ENCODE assay signal across 20 mouse cellular contexts in genomic region chr6:143066859-143067258, GRCm38 (mm10). TPM values are rescaled to one million over a fixed set of nuclear protein-coding genes. Genes with fewer than 3 reads are reported as not detected.
A peak's percentile ranks its signal among the peaks of the same experiment; 100 is the strongest.
DNase-seq lines count a peak whose midpoint lies in the region; ATAC-seq lines count a peak whose summit lies in the region.
"Had no signal": no experiment of that assay in that cellular context is flagged by ENCODE, and none has a peak within 500 bp of the region (broad histone marks: within the 10 kb centered on the region; RNA-seq: fewer than 3 reads in every experiment).

No protein-coding gene starts in this region.

- ATAC-seq in liver, embryonic 15.5 days (ENCODE audit: insufficient read depth) = no peak
- ATAC-seq in intestine, embryonic 15.5 days = no peak
- ATAC-seq: forebrain, embryonic 16.5 days; intestine, embryonic 16.5 days; midbrain, embryonic 13.5 days had no signal

- H3K9ac ChIP-seq in liver, embryonic 15.5 days = 0 out of 2 replicates have a peak overlapping the region, but pooled peaks have one; percentile 25
- no peak overlapping the region for H3K9ac ChIP-seq in intestine, embryonic 15.5 days
- H3K9ac ChIP-seq: embryonic facial prominence, embryonic 13.5 days; heart, embryonic 12.5 days; hindbrain, embryonic 12.5 days; midbrain, embryonic 13.5 days; neural tube, embryonic 15.5 days had no signal

- peak overlapping the region; percentile 64 for H3K27ac ChIP-seq in liver, embryonic 15.5 days (replicated peaks)
- no peak overlapping the region for H3K27ac ChIP-seq in intestine, embryonic 15.5 days
- H3K27ac ChIP-seq: embryonic facial prominence, embryonic 13.5 days; hindbrain, embryonic 12.5 days; midbrain, embryonic 13.5 days; neural tube, embryonic 15.5 days had no signal

- peaks cover 27% of the 10 kb centered on the region for H3K36me3 ChIP-seq in liver, embryonic 15.5 days (replicated peaks)
- no peaks in the 10 kb centered on the region for H3K36me3 ChIP-seq in intestine, embryonic 15.5 days
- H3K36me3 ChIP-seq: heart, embryonic 12.5 days had no signal

- no peaks in the 10 kb centered on the region for H3K9me3 ChIP-seq in liver, embryonic 15.5 days (replicated peaks)
- no peaks in the 10 kb centered on the region for H3K9me3 ChIP-seq in intestine, embryonic 15.5 days
- H3K9me3 ChIP-seq: embryonic facial prominence, embryonic 13.5 days; heart, embryonic 12.5 days; hindbrain, embryonic 12.5 days; midbrain, embryonic 13.5 days; neural tube, embryonic 15.5 days had no signal

- no peaks in the 10 kb centered on the region for H3K27me3 ChIP-seq in liver, embryonic 15.5 days
- H3K27me3 ChIP-seq in intestine, embryonic 15.5 days (replicated peaks) = no peaks in the 10 kb centered on the region
- H3K27me3 ChIP-seq: CH12.LX; embryonic facial prominence, embryonic 13.5 days; heart, embryonic 12.5 days; hindbrain, embryonic 12.5 days; midbrain, embryonic 13.5 days; neural tube, embryonic 15.5 days had no signal

- peak; percentile 71 for DNase-seq in CD4-positive, CD25-positive, alpha-beta regulatory T cell, adult 2 months (ENCODE audit: low read depth, low spot score)
- DNase-seq in T-cell, adult 2 months (ENCODE audit: low spot score) = peak; percentile 35
- peak; percentile 43 for DNase-seq in thymus, postnatal 25 days
- no peak for DNase-seq in urinary bladder, adult 18-20 months (ENCODE audit: low spot score in 2 of 2)
- DNase-seq in kidney, postnatal 14 days = no peak
- DNase-seq: cerebellum, adult 9-10 months; heart, postnatal 14 days; kidney, postnatal 4 days; layer of hippocampus, adult 9-11 months had no signal

- WGBS in liver, embryonic 15.5 days (ENCODE audit: insufficient replicate concordance) = 38% methylated on average over 9 of the region's 9 CpGs
- 90% methylated on average over 9 of the region's 9 CpGs for WGBS in intestine, embryonic 15.5 days

- H3K4me3 ChIP-seq in liver, embryonic 15.5 days (replicated peaks) = no peak overlapping the region
- no peak overlapping the region for H3K4me3 ChIP-seq in intestine, embryonic 15.5 days (replicated peaks)
- H3K4me3 ChIP-seq: embryonic facial prominence, embryonic 13.5 days; heart, embryonic 12.5 days; hindbrain, embryonic 12.5 days; midbrain, embryonic 13.5 days; myocyte; neural tube, embryonic 15.5 days had no signal

- H3K4me1 ChIP-seq in liver, embryonic 15.5 days (replicated peaks) = peaks cover 43% of the 10 kb centered on the region
- no peaks in the 10 kb centered on the region for H3K4me1 ChIP-seq in intestine, embryonic 15.5 days (replicated peaks)
- H3K4me1 ChIP-seq: embryonic facial prominence, embryonic 13.5 days; hindbrain, embryonic 12.5 days; neural tube, embryonic 15.5 days had no signal

- H3K4me2 ChIP-seq in liver, embryonic 15.5 days = peak overlapping the region; percentile 43
- no peak overlapping the region for H3K4me2 ChIP-seq in intestine, embryonic 15.5 days (replicated peaks)
- H3K4me2 ChIP-seq: embryonic facial prominence, embryonic 13.5 days; heart, embryonic 12.5 days; hindbrain, embryonic 12.5 days; midbrain, embryonic 13.5 days; neural tube, embryonic 15.5 days had no signal

RNA-seq across cellular contexts. Expression of gene C2cd5, which starts 33.1 kb away (rescaled TPM):
- polyA plus RNA-seq in liver, embryonic 15.5 days (2015; fragmentation: Nextera tagmentation; extraction: Ambion mirVana) = 17.8 TPM in 2 replicates
- 19.8 and 22.0 TPM in 2 replicates for polyA plus RNA-seq in intestine, embryonic 15.5 days (2015; fragmentation: Nextera tagmentation; extraction: Ambion mirVana)

Comparison
In these comparisons a context has a peak if more than half of its experiments do, and no peak if none do; other contexts are left out.
1. DNase-seq: peak in CD4-positive, CD25-positive, alpha-beta regulatory T cell, adult 2 months (single experiment), T-cell, adult 2 months (single experiment) and thymus, postnatal 25 days (single experiment); none in urinary bladder, adult 18-20 months (0 of 2) and kidney, postnatal 14 days (single experiment).